Mouse (Mus musculus) liver, adult 2 months (tissue): ENCODE results near the gene Lhfpl2. TPM values are rescaled to one million over a fixed set of nuclear protein-coding genes. Genes with fewer than 3 reads are reported as not detected.
"Not testable (repeated sequence)": the region's sequence is repeated elsewhere in the genome, so short reads cannot be mapped to it uniquely, and the experiment has no call there.

Experiments
- DNase-seq: peaks from one replicate; pipeline ENCODE4 v3.0.0-alpha.2; 2011; ENCODE audit warnings: low read depth, low spot score; ENCODE audit errors: extremely low read depth
- H3K27ac ChIP-seq: fragments of 200-500 bp; replicated peaks from 2 replicates; pipeline ENCODE4 v1.5.1; 2012; ENCODE audit warnings: low read depth, mild to moderate bottlenecking, control low read depth, inconsistent platforms, low read length; ENCODE audit not compliant: insufficient read depth
- H3K27me3 ChIP-seq: fragments of 200-500 bp; 2 replicates; pipeline ENCODE4 v1.6.1; 2012; ENCODE audit warnings: mild to moderate bottlenecking, moderate library complexity, low read length, inconsistent platforms; ENCODE audit not compliant: control insufficient read depth, insufficient read depth
- H3K36me3 ChIP-seq: fragments of 200-500 bp; 2 replicates; pipeline ENCODE4 v1.6.1; 2012; ENCODE audit warnings: low read length, inconsistent platforms; ENCODE audit not compliant: control insufficient read depth, insufficient read depth
- H3K4me1 ChIP-seq: fragments of 200-500 bp; 2 replicates; pipeline ENCODE4 v1.6.1; 2011; ENCODE audit warnings: low read length; ENCODE audit not compliant: control insufficient read depth, insufficient read depth
- H3K4me3 ChIP-seq: fragments of 200-500 bp; 2 replicates; pipeline ENCODE4 v1.5.1; 2011; ENCODE audit warnings: low read depth, mild to moderate bottlenecking, control low read depth, low read length, moderate library complexity; ENCODE audit not compliant: insufficient read depth
- H3K79me2 ChIP-seq: fragments of 200-500 bp; 2 replicates; pipeline ENCODE4 v1.6.1; 2012; ENCODE audit warnings: inconsistent platforms, mild to moderate bottlenecking, low read length, moderate library complexity; ENCODE audit not compliant: control insufficient read depth, insufficient read depth
- H3K9ac ChIP-seq: fragments of 200-500 bp; 2 replicates; pipeline ENCODE4 v1.6.1; 2012; ENCODE audit warnings: low read depth, mild to moderate bottlenecking, control low read depth, inconsistent platforms, low read length
- CTCF ChIP-seq: fragments of 200-500 bp; IDR thresholded peaks from 2 replicates; pipeline ENCODE4 v1.5.1; 2011; ENCODE audit warnings: low read depth, low read length, control low read depth
- POLR2A ChIP-seq: fragments of 200-500 bp; IDR thresholded peaks from 2 replicates; pipeline ENCODE4 v1.6.1; 2011; ENCODE audit warnings: low read length, control low read depth; ENCODE audit not compliant: insufficient read depth; ENCODE audit errors: extremely low read depth
- WGBS: fragments of 180-500 bp; shearing (Covaris S2); methylation state at CpG from one replicate; pipeline ENCODE4 v1.1.7; 2018; 5-methylcytosine and 5-hydroxymethylcytosine counted together
- polyA plus RNA-seq: library from polyadenylated mRNA; depleted of rRNA; stranded (reverse); fragments of >200 nt; gene quantifications from 2 replicates; pipeline ENCODE4 v1.2.3, GENCODE M21; 2012; rRNA removed
- total RNA-seq: library from RNA; depleted of rRNA; stranded (reverse); fragments of >200 nt; gene quantifications from 2 replicates; pipeline ENCODE4 v1.2.3, GENCODE M21; 2014; rRNA removed

The Lhfpl2 gene
- 8.7 and 8.9 TPM in 2 replicates for total RNA-seq
- polyA plus RNA-seq = 3.0 and 4.1 TPM in 2 replicates

DNA sequence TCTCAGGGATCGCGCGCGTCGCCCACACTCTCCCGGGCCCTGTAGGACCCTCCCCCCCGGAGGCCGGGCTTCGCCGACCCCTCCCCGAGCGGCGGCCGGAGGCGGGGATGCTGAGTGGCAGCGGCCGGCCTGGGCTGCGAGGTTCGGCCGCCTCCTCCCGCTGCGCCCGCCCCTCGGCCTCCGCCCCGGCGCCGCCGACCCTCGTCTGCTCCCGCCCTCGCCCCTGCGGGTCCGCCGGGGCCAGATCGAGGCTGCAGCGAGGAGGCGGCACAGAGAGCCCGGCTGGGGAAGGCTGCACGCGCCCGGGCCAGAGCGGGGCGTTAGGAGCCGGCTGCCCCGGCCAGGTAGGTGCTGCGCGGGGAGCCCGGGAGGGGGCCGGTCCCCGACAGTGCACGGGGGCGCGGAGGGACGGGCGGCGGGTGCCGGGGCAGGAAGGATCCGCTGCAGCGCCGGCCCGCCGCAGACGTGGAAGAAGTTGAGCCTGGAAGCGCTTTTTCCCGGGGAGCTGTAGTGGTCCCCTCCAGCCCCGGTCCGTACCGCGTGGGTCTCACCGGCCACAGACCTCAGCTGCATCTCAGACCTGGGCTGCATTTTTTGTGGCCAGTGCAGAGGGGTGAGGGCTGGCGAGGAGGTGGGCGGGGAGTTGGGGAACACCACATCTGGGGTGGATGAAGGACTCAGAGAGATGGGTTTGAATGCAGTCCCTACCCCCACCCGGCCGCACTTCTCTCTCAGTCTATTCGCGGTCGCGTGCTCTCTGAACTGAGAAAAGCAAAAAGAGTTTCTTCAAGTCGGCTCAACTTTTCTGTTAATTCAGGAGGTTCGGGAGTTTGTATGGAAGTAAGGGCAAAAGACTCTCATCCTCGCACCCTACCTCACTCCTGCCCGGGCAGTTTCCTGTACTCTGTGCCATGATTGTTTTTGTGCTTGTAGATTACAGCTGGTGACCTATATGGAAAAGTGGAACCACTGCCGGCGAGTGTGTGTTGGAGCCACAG is at the start of gene Lhfpl2:
TSS of gene Lhfpl2 (plus strand) at position 234 of the 998 bp plus-strand sequence.
- H3K4me1 ChIP-seq = peaks cover 2% of the 10 kb centered on the region; the same call in 1 of the 2 replicates
- H3K27me3 ChIP-seq = peaks cover 9% of the 10 kb centered on the region
- no peak for TF ChIP-seq CTCF
- no peak for TF ChIP-seq POLR2A
- H3K79me2 ChIP-seq = no peaks in the 10 kb centered on the region
- H3K9ac ChIP-seq = peak within 1 kb of the TSS; percentile 45
- 1% methylated on average over 84 of the region's 85 CpGs for WGBS
- no peak for DNase-seq
- H3K4me3 ChIP-seq = peak within 1 kb of the TSS; percentile 63
- 0 out of 2 replicates have a peak within 1 kb of the TSS, but pooled peaks have one; percentile 4 for H3K27ac ChIP-seq
- no peaks in the 10 kb centered on the region for H3K36me3 ChIP-seq

DNA sequence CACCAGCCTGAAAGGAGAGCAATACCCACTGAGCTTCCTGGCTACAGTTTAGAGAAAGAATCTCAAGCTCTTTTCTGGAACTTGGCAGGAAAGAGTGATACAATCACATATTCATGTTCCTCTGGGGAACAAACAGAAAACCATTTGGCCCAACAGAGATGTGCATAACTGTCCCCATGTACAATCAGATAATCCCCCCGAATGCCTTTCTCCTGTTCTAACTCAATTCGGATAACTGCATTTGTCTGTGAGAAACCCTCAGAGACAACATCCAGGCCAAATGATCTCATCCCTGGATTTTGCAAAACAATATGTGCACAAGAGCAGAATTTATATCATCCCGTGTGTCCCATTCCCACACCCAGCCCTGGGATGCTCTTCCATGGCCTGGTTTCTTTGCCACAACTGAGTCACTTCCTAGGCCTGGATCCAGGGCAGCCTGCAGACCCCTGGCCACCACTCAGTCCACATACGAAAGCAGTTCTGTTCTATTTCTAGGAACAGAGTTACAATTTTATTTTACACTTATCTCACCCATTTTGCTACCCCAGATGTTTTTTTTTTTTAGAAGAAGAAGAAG is 45.5 kb upstream of the Lhfpl2 start:
- 92% methylated on average over 4 of the region's 4 CpGs for WGBS
- H3K27ac ChIP-seq = no peak overlapping the region

DNA sequence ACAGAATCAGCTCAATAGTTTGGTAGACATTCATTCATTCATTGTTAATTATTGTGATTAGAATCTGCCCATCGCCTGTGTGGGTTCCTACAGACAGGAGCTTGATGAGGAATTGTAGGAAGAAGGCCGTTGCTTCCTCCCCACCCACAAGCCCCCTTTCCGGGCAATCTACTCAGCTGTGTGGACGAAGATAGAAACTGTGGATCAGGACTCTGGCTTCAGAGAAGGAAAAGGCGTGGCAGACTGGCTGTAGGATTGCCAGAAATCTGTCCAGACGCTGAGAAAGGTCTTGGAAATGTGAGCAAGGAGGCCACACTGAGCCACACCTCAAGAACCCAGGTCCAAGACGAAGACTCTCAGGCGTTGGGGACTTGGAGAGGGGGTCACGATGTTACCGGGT is 43.6 kb upstream of the Lhfpl2 start:
- Histone ChIP-seq H3K79me2 (no peaks in the 10 kb centered on the region), H3K36me3 (no peaks in the 10 kb centered on the region), H3K27ac (no peak overlapping the region), H3K27me3 (no peaks in the 10 kb centered on the region), H3K4me3 (no peak overlapping the region), H3K9ac (no peak overlapping the region), H3K4me1 (no peaks in the 10 kb centered on the region)
- DNase-seq = no peak
- TF ChIP-seq CTCF (no peak), POLR2A (no peak)
- 84% methylated on average over 10 of the region's 10 CpGs for WGBS

More for the DNA sequence above, 45.5 kb upstream of the Lhfpl2 start:
- no peak overlapping the region for H3K4me3 ChIP-seq
- H3K27me3 ChIP-seq = no peaks in the 10 kb centered on the region
- DNase-seq = no peak
- TF ChIP-seq CTCF (no peak), POLR2A (no peak)
- no peaks in the 10 kb centered on the region for H3K4me1 ChIP-seq
- H3K9ac ChIP-seq = no peak overlapping the region
- no peaks in the 10 kb centered on the region for H3K79me2 ChIP-seq
- H3K36me3 ChIP-seq = no peaks in the 10 kb centered on the region

DNA sequence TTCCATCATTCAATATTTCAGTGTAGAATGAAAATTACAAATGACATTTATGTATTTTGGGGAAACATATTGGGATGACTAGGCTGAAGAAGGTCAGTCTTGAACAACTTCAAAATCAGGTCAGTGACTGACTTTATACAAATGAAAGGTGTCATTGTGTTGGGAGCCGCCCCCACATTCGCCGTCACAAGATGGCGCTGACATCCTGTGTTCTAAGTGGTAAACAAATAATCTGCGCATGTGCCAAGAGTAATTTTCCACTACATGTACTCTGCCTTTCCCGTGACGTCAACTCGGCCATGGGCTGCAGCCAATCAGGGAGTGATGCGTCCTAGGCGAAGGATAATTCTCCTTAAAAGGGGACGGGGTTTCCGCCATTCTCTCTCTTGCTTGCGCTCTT is 33.0 kb upstream of the Lhfpl2 start:
- not testable (repeated sequence) for H3K9ac ChIP-seq, H3K79me2 ChIP-seq, H3K27ac ChIP-seq, H3K4me1 ChIP-seq, DNase-seq, H3K4me3 ChIP-seq, H3K27me3 ChIP-seq, H3K36me3 ChIP-seq
- WGBS = 56% methylated on average over 10 of the region's 13 CpGs

DNA sequence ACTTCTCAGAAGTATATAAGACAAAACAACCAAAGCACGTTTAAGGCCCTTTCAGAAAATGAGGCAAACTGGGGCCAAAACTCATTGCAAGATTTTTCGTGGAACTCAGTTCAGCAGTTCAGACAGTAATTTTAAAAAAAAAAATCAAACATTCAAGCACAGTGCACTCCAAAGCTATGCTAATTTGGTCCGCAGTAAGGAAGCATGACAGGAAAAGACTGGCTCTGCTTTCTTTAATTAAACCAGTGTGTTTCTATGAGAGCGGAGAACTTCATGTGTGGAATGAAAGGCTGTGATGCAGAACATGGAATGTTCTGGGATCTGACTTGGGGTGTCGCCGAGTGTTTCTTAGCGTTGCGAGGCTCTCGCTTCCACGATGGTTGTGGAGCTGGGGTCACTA is 28.4 kb upstream of the Lhfpl2 start:
- Histone ChIP-seq H3K4me3 (no peak overlapping the region), H3K27me3 (no peaks in the 10 kb centered on the region), H3K27ac (no peak overlapping the region), H3K36me3 (no peaks in the 10 kb centered on the region), H3K9ac (no peak overlapping the region), H3K4me1 (no peaks in the 10 kb centered on the region), H3K79me2 (no peaks in the 10 kb centered on the region)
- TF ChIP-seq CTCF = no peak
- no peak for TF ChIP-seq POLR2A
- WGBS = 92% methylated on average over 10 of the region's 10 CpGs
- no peak for DNase-seq
